Mouse (Mus musculus): ENCODE measurements around the gene Ercc6.

GRCm38 (mm10) chr14:32507216-32507615 is 6.1 kb upstream of the Ercc6 start:
- TF ChIP-seq CTCF (IDR thresholded peaks at IDR 0.05; ENCODE audit: extremely low read depth, insufficient read length, insufficient replicate concordance, low read depth, low read length), result no peak
- no peak for TF ChIP-seq POLR2A (IDR thresholded peaks at IDR 0.05; ENCODE audit: low read depth, low read length)
